Mouse (Mus musculus) liver, adult 2 months (tissue): ENCODE results near the gene Nat9.

Source experiments
- CTCF ChIP-seq: fragments of 200-500 bp; IDR thresholded peaks from 2 replicates; pipeline ENCODE4 v1.5.1; 2011; ENCODE audit warnings: low read depth, low read length, control low read depth
- POLR2A ChIP-seq: fragments of 200-500 bp; IDR thresholded peaks from 2 replicates; pipeline ENCODE4 v1.6.1; 2011; ENCODE audit warnings: low read length, control low read depth; ENCODE audit not compliant: insufficient read depth; ENCODE audit errors: extremely low read depth

DNA sequence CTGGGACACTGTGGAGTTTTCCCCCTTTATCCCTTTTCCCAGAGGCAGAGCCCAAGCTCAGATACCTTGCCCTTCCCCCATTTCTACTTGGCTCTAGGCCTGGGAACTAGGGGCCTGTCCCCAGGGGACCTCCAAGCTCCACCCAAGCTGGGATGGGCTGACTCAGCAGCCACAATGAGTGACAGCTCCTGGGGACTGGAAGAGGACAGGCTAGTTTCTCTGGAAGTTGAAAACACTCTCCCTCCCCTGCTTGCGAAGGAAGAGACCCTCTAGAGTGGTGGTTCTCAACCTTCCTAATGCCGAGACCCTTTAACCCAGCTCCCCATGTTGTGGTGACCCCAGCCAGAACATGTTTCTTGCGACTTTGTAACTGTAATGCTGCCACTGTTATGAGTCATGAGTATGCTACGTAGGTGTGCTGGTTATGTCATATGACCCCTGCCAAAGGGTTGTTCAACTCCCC is 14.8 kb downstream of the Nat9 start:
- no peak for TF ChIP-seq CTCF
- no peak for TF ChIP-seq POLR2A
